Mouse (Mus musculus) spleen, adult 2 months (tissue): ENCODE data around the gene Klrb1b.

Experiments used
- CTCF ChIP-seq: fragments of 200-500 bp; IDR thresholded peaks from 2 replicates; pipeline ENCODE4 v1.5.1; 2011; ENCODE audit warnings: mild to moderate bottlenecking, inconsistent platforms; ENCODE audit not compliant: insufficient read depth, insufficient read length, insufficient replicate concordance; ENCODE audit errors: extremely low read depth
- POLR2A ChIP-seq: fragments of 200-500 bp; IDR thresholded peaks from 2 replicates; pipeline ENCODE4 v1.6.1; 2011; ENCODE audit warnings: low read depth, low read length, inconsistent platforms

- TF ChIP-seq POLR2A (no peak), CTCF (no peak)
These were observed 10.2 kb upstream of the Klrb1b start for GRCm38 (mm10) chr6:128836191-128836954.
